Mouse (Mus musculus) bone marrow macrophage, adult 2 months (primary cell): ENCODE results near the gene Tarbp1.

Experiments
- CTCF ChIP-seq: IDR thresholded peaks from 2 replicates; pipeline ENCODE4 v1.5.1; 2012; ENCODE audit warnings: low read depth, mild to moderate bottlenecking, low read length, moderate library complexity
- POLR2A ChIP-seq: IDR thresholded peaks from 2 replicates; pipeline ENCODE4 v1.6.1; 2012; ENCODE audit warnings: mild to moderate bottlenecking, low read depth, low read length, borderline replicate concordance

DNA sequence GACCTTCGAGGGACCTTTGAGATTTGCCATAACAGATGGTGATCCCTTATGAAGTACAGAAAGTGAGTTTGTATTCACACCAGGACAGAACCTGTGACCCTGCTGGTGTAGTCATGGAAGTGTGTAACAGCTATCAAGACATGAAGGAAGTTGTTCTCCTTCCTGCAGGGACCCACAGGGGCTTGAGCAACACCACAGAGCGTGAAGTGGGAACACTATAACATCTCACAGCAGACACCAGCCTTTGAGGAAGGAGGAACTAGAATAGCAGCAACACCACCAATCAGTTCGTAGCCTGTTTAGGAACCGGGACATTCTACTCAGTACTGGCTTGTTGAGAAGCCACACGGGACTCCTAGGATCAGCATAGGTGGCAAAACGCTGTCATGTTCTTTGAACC lies 95.3 kb downstream of the Tarbp1 start:
- TF ChIP-seq POLR2A (no peak), CTCF (no peak)
